Mouse (Mus musculus) cerebellum, adult 2 months (tissue): Measurements from ENCODE around the gene Abcf1. TPM values are rescaled to one million over a fixed set of nuclear protein-coding genes. Genes with fewer than 3 reads are reported as not detected.

Experiments
- DNase-seq, 2 experiments: peaks; one replicate each; pipeline ENCODE4 v3.0.0; 2021
- H3K27ac ChIP-seq: fragments of 200-500 bp; 2 replicates; pipeline ENCODE4 v1.5.1; 2012; ENCODE audit warnings: low read length, control low read depth, inconsistent platforms; ENCODE audit not compliant: insufficient read depth
- H3K27me3 ChIP-seq: fragments of 200-500 bp; 2 replicates; pipeline ENCODE4 v1.6.1; 2012; ENCODE audit warnings: inconsistent platforms, mild to moderate bottlenecking, low read length, moderate library complexity; ENCODE audit not compliant: control insufficient read depth, insufficient read depth
- H3K4me1 ChIP-seq: fragments of 200-500 bp; 2 replicates; pipeline ENCODE4 v1.6.1; 2011; ENCODE audit warnings: low read length; ENCODE audit not compliant: control insufficient read depth, insufficient read depth
- H3K4me3 ChIP-seq: fragments of 200-500 bp; replicated peaks from 2 replicates; pipeline ENCODE3; 2011; ENCODE audit warnings: mild to moderate bottlenecking, low read depth, low read length, control low read depth; ENCODE audit not compliant: insufficient read depth
- CTCF ChIP-seq: fragments of 200-500 bp; IDR thresholded peaks from 2 replicates; pipeline ENCODE4 v1.5.1; 2011; ENCODE audit warnings: low read depth, mild to moderate bottlenecking, control low read depth, low read length, moderate library complexity, borderline replicate concordance; ENCODE audit not compliant: insufficient read depth
- POLR2A ChIP-seq: fragments of 200-500 bp; IDR thresholded peaks from 2 replicates; pipeline ENCODE4 v1.6.1; 2011; ENCODE audit warnings: low read length, control low read depth, borderline replicate concordance; ENCODE audit not compliant: insufficient read depth
- WGBS: fragments of 180-500 bp; shearing (Covaris S2); methylation state at CpG from one replicate; pipeline ENCODE4 v1.1.7; 2018; 5-methylcytosine and 5-hydroxymethylcytosine counted together
- polyA plus RNA-seq: library from polyadenylated mRNA; depleted of rRNA; stranded (reverse); fragments of >200 nt; gene quantifications from 2 replicates; pipeline ENCODE4 v1.2.3, GENCODE M21; 2012; rRNA removed

The Abcf1 gene
- polyA plus RNA-seq, 1 experiment: 99.1 TPM

DNA sequence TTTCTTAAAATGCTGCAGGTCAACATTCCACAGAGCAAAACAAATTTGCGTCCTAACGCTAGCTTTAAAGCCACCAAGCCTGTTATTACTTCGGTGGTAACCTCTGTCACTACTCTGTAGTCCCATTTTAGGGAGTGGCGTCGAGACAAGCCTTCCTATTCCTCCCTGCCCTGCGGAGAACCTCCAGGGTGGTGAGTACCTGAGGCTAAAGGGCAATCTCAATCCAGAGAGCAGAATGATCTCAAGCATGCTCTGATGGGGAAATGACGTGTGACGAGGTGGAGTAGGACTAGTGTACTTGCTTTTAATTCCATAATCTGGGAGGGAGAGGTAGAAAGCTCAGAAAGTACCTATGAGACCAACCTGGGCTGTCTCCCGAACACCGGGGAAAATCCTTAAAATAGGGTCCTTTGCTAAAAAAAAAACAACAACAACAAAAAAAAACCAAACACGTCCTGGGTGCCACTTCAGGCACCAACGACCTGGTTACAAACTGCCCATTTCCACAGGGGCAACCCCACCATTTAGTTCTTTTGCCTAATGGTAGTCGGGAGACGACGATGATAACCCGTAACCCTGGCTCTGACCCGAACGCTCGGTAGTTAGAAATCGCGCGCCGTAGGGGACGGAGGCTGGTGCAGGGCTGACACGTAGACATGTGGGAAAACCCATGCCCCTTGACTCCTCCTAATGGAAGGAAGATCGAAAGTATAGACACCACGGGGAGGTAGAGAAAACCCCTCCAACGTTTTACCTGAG lies 53.8 kb downstream of the Abcf1 start:
- TF ChIP-seq POLR2A (no peak), CTCF (no peak)
- no peak overlapping the region; the same call in 1 of the 2 replicates for H3K27ac ChIP-seq
- H3K4me3 ChIP-seq: peak overlapping the region; percentile 67
- WGBS: 3% methylated on average over 28 of the region's 28 CpGs
- H3K27me3 ChIP-seq: no peaks in the 10 kb centered on the region
- peak in 1 of 2 experiments; percentile 32 for DNase-seq
- no peaks in the 10 kb centered on the region; the same call in 1 of the 2 replicates for H3K4me1 ChIP-seq

DNA sequence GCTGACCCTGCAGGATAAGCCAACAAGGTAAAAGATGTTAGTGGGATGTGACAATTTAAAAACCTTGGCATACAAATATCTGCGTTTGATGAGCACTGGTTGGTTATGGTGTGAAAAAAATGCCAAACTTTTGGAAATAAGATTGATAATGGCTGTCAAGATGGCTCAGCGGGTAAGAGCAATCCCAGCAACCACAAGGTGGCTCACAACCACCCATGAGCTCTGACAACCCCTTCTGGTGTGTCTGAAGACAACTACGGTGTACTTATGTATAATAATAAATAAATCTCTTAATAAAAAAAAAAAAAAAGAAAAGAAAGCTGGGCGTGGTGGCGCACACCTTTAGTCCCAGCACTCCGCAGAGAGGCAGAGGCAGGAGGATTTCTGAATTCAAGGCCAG lies 54.6 kb downstream of the Abcf1 start:
- 86% methylated on average over 6 of the region's 6 CpGs for WGBS
- H3K4me3 ChIP-seq: no peak overlapping the region
- H3K27me3 ChIP-seq: no peaks in the 10 kb centered on the region
- DNase-seq: no peak
- H3K27ac ChIP-seq: no peak overlapping the region
- no peaks in the 10 kb centered on the region; the same call in 1 of the 2 replicates for H3K4me1 ChIP-seq
- TF ChIP-seq CTCF (no peak), POLR2A (no peak)

DNA sequence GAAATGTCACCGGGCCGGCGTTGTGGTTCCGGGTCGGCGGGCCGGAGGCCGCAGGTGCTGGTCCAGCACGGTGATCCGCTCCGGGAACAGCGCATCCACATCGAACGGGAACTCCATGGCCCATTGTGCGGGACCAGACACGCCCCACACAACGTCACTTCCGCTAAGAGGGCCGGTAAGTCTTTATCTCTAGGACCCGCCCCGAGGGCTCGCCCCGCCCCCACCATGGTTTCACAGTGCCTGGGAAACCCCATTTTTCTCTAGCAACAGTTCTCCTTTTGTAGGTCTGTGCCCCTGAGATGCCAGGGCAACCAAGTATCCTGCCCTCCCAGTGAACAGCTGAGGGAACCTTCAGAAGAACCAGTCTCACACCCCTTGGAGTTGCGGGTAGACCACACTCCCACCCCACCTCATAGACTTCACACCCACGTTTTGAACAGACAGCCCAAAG lies 59.6 kb downstream of the Abcf1 start, which contains the start of gene Atat1:
TSS of gene Atat1 (minus strand) at position 157 of the 451 bp plus-strand sequence.
- no peaks in the 10 kb centered on the region for H3K4me1 ChIP-seq
- TF ChIP-seq CTCF (no peak), POLR2A (peak; percentile 64; the same call in 1 of the 2 replicates)
- DNase-seq: peak; percentile 84 to 87
- WGBS: 2% methylated on average over 25 of the region's 25 CpGs
- no peaks in the 10 kb centered on the region for H3K27me3 ChIP-seq
- H3K4me3 ChIP-seq: peak within 1 kb of the TSS; percentile 72
- H3K27ac ChIP-seq: peak within 1 kb of the TSS; percentile 54; the same call in 1 of the 2 replicates

DNA sequence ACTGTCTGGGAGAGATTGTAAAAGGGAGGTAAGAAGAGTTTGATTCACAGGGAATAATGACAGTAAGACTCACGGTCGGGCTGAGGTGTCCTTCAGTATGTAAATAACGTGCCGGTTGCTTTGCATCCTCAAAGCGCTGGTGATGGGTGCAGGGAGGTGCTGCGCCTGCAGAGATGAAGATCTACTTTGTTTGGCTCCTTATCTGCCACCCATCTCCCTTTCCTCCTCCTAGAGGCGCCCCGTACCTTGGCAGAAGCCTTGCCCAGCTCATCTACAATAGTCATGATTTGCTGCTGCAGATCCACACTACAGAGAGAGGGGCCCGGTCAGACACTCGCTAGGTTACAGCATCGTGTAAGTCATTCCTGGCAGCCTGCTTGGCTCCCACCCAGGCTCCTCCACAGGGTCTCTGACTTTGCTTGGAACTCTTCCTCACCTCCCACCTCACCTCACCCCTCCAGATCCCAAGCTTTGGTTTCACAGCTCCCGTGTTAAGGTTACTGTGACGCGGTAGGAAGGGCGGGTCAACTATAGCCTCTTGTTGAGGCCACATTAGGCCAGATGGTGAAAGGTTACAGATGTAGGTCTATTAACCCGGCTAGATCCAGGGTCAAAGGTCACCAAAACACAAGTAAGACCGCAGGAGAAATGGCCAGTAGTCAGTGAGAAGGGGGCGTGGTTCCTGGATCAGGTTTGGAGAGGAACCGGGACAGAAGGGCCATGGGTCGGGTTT lies 60.2 kb downstream of the Abcf1 start:
- no peak for DNase-seq
- no peaks in the 10 kb centered on the region for H3K4me1 ChIP-seq

DNA sequence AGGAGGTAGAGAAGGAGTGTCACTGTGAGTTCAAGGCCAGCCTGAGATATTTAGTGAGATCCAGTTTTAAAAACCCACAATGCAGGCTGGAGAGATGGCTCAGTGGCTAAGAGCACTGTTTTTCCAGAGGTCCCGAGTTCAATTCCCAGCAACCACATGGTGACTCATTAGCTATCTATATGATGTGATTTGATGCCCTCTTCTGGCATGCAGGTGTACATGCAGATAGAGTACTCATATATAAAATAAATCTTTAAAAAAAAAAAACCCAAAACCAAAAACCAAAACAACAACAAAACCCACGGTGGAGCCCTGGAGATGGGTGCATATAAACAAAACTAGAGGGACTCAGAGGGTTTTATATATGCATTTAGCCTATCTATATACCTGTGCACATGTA lies 62.0 kb downstream of the Abcf1 start:
- WGBS: 65% methylated on average over 2 of the region's 2 CpGs
- no peak for TF ChIP-seq POLR2A
- Histone ChIP-seq H3K27ac (no peak overlapping the region), H3K4me1 (no peaks in the 10 kb centered on the region), H3K27me3 (no peaks in the 10 kb centered on the region), H3K4me3 (no peak overlapping the region)
- DNase-seq: no peak

More for the DNA sequence above, 60.2 kb downstream of the Abcf1 start:
- peak overlapping the region; percentile 72 for H3K4me3 ChIP-seq
- TF ChIP-seq CTCF (no peak), POLR2A (no peak)
- 12% methylated on average over 20 of the region's 20 CpGs for WGBS
- H3K27me3 ChIP-seq: no peaks in the 10 kb centered on the region
- H3K27ac ChIP-seq: 0 out of 2 replicates have a peak overlapping the region, but pooled peaks have one; percentile 10

Other genes with a start within 250 kb of the Abcf1 start
- gene Ier3, start 148.1 kb downstream of the Abcf1 start, polyA plus RNA-seq: 22.6 and 25.2 TPM in 2 replicates
- gene Flot1, start 146.5 kb downstream of the Abcf1 start, polyA plus RNA-seq: 129 and 140 TPM in 2 replicates
- 320 TPM in 2 replicates for gene Tubb5, start 131.5 kb downstream of the Abcf1 start, polyA plus RNA-seq
- 12.1 and 16.1 TPM in 2 replicates for gene Mdc1, start 128.2 kb downstream of the Abcf1 start, polyA plus RNA-seq
- 8.6 and 12.0 TPM in 2 replicates for gene Nrm, start 108.4 kb downstream of the Abcf1 start, polyA plus RNA-seq
- 8.7 and 9.7 TPM in 2 replicates for gene Ppp1r18, start 104.2 kb downstream of the Abcf1 start, polyA plus RNA-seq
- 52.2 and 57.4 TPM in 2 replicates for gene Dhx16, start 89.9 kb downstream of the Abcf1 start, polyA plus RNA-seq
- gene 2310061I04Rik, start 72.3 kb downstream of the Abcf1 start, polyA plus RNA-seq: 161 and 173 TPM in 2 replicates
- 80.2 and 81.5 TPM in 2 replicates for gene Atat1, start 59.7 kb downstream of the Abcf1 start, polyA plus RNA-seq
- 62.5 and 65.1 TPM in 2 replicates for gene Mrps18b, start 53.4 kb downstream of the Abcf1 start, polyA plus RNA-seq
- gene Ppp1r10, start 53.3 kb downstream of the Abcf1 start, polyA plus RNA-seq: 42.3 and 44.9 TPM in 2 replicates
- gene Gnl1, start 10.1 kb upstream of the Abcf1 start, polyA plus RNA-seq: 92.5 and 103 TPM in 2 replicates
- 38.8 and 42.6 TPM in 2 replicates for gene Prr3, start 10.5 kb upstream of the Abcf1 start, polyA plus RNA-seq
- 0.95 and 1.1 TPM in 2 replicates for gene H2-T24, start 50.8 kb upstream of the Abcf1 start, polyA plus RNA-seq
- gene H2-T23, start 63.1 kb upstream of the Abcf1 start, polyA plus RNA-seq: 13.0 and 17.3 TPM in 2 replicates
- gene H2-T22, start 73.0 kb upstream of the Abcf1 start, polyA plus RNA-seq: 25.5 and 31.0 TPM in 2 replicates
- gene Gm6034, start 73.2 kb upstream of the Abcf1 start, polyA plus RNA-seq: not detected in 2 replicates
- 0.08 and 0.15 TPM in 2 replicates for gene Gm11127, start 88.6 kb upstream of the Abcf1 start, polyA plus RNA-seq
- 0.10 TPM in 1 of 2 replicates, not detected in the other for gene Gm19684, start 151.9 kb upstream of the Abcf1 start, polyA plus RNA-seq
- gene Gm7030, start 159.7 kb upstream of the Abcf1 start, polyA plus RNA-seq: not detected in 2 replicates
- not detected in 2 replicates for gene Gm8909, start 198.8 kb upstream of the Abcf1 start, polyA plus RNA-seq
- not detected in 2 replicates for gene H2-T3, start 220.5 kb upstream of the Abcf1 start, polyA plus RNA-seq